Mouse (Mus musculus) heart, embryonic 14.5 days (tissue): Measurements from ENCODE around the gene Mfsd1. TPM values are rescaled to one million over a fixed set of nuclear protein-coding genes. Genes with fewer than 3 reads are reported as not detected.

ENCODE experiments used
- ATAC-seq: fragments of 200-750 bp; cut with Nextera tagmentation; 2 replicates; pipeline ENCODE4 v1.8.0; 2017; ENCODE audit warnings: low read depth, moderate TSS enrichment; ENCODE audit not compliant: insufficient number of reproducible peaks, insufficient read depth, low FRiP score
- H3K27ac ChIP-seq, 2 experiments: fragments of 200-500 bp in 1 of 2; fragments of 300-500 bp in 1 of 2; sonication (generic) in 1 of 2; replicated peaks in 1 of 2; 2 replicates each; pipeline ENCODE4 v1.5.1; 2012 to 2014; ENCODE audit warnings: low read depth in 2 of 2, low read length in 2 of 2, control low read depth in 1 of 2, mild to moderate bottlenecking in 1 of 2, mixed read lengths in 1 of 2; ENCODE audit not compliant: control insufficient read depth in 1 of 2, insufficient read depth in 1 of 2
- H3K27me3 ChIP-seq: fragments of 300-500 bp; sonication (generic); 2 replicates; pipeline ENCODE4 v1.6.1; 2014; ENCODE audit warnings: mild to moderate bottlenecking, low read length, control low read depth; ENCODE audit not compliant: control insufficient read depth, insufficient read depth
- H3K36me3 ChIP-seq: fragments of 300-500 bp; sonication (generic); 2 replicates; pipeline ENCODE4 v1.6.1; 2014; ENCODE audit warnings: mild to moderate bottlenecking, control low read depth, low read length, mixed read lengths; ENCODE audit not compliant: control insufficient read depth, insufficient read depth
- H3K4me1 ChIP-seq, 2 experiments: fragments of 200-500 bp in 1 of 2; fragments of 300-500 bp in 1 of 2; sonication (generic) in 1 of 2; 2 replicates each; pipeline ENCODE4 v1.6.1; 2012 to 2014; ENCODE audit warnings: low read length in 2 of 2, control low read depth in 1 of 2, mixed read lengths in 1 of 2; ENCODE audit not compliant: control insufficient read depth in 2 of 2, insufficient read depth in 2 of 2
- H3K4me2 ChIP-seq: fragments of 300-500 bp; sonication (generic); 2 replicates; pipeline ENCODE4 v1.6.1; 2014; ENCODE audit warnings: mild to moderate bottlenecking, low read length
- H3K4me3 ChIP-seq, 2 experiments: fragments of 200-500 bp in 1 of 2; fragments of 300-500 bp in 1 of 2; sonication (generic) in 1 of 2; 2 replicates each; pipeline ENCODE4 v1.5.1; 2012 to 2014; ENCODE audit warnings: low read length in 2 of 2, mild to moderate bottlenecking in 2 of 2, control low read depth in 1 of 2, low read depth in 1 of 2, moderate library complexity in 1 of 2; ENCODE audit not compliant: control insufficient read depth in 1 of 2, insufficient read depth in 1 of 2
- H3K9ac ChIP-seq: fragments of 300-500 bp; sonication (generic); 2 replicates; pipeline ENCODE4 v1.6.1; 2014; ENCODE audit warnings: mild to moderate bottlenecking, low read length
- H3K9me3 ChIP-seq: fragments of 300-500 bp; sonication (generic); 2 replicates; pipeline ENCODE4 v1.6.1; 2016; ENCODE audit warnings: low read length, control low read depth; ENCODE audit not compliant: control insufficient read depth
- WGBS: fragments of 180-500 bp; shearing (Covaris S2); extraction: QIAGEN DNeasy Blood & Tissue Kit; methylation state at CpG from one replicate; pipeline ENCODE4 v1.1.7; 2014; 5-methylcytosine and 5-hydroxymethylcytosine counted together
- polyA plus RNA-seq: library from polyadenylated mRNA; unstranded; fragments of >200 nt; fragmentation: Nextera tagmentation; extraction: Ambion mirVana; gene quantifications from 2 replicates; pipeline ENCODE4 v1.2.1, GENCODE M21; 2014

Mfsd1 gene
- polyA plus RNA-seq, 1 experiment from 2014 or later = 46.2 TPM

DNA sequence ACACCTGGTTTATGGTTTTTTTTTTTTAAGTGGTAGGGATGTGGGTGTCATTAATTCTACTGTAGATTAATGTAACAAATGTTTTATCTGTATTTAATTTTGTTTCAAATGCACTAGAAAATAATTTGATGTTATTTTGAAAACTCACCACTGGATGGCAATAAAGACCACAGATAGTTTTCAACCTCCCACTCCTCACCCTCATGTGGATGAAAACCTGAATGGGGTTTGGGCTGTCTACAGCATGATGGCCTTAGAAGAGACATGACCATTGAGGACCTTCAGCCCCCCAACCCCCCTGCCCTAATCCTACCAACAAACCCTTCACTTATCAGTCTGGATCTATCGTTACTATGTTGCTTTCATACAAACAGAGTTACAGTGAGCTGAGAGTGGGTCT, 42.1 kb downstream of the Mfsd1 start:
- Histone ChIP-seq H3K4me1 (no peaks in the 10 kb centered on the region), H3K4me2 (no peak overlapping the region), H3K9ac (no peak overlapping the region), H3K27ac (no peak overlapping the region), H3K27me3 (no peaks in the 10 kb centered on the region), H3K36me3 (no peaks in the 10 kb centered on the region), H3K4me3 (no peak overlapping the region), H3K9me3 (no peaks in the 10 kb centered on the region)
- 77% methylated on average over 1 of the region's 1 CpGs for WGBS
- no peak for ATAC-seq

DNA sequence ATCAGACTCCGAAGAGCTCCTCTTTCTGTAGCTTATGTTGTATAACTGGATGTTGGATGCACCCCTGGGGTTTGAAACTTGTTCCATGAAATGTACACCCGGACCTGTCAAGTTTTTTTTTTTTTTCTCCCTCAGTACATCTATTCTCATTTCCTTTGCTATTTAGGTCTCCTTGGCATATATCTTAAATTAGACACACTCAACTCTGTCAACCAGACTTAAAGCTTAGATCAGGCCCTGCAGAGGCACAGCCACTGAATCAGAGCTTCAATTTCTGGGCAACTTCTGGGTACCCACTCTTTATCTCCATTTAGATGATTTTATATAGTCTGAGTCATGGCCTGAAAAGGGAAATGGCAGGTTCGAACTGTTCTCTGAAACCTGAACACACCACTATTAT, 60.6 kb downstream of the Mfsd1 start:
- no peak for ATAC-seq
- H3K4me1 ChIP-seq = no peaks in the 10 kb centered on the region
- H3K9me3 ChIP-seq = no peaks in the 10 kb centered on the region
- 79% methylated on average over 3 of the region's 3 CpGs for WGBS
- no peak overlapping the region for H3K4me3 ChIP-seq
- H3K27ac ChIP-seq = no peak overlapping the region
- H3K4me2 ChIP-seq = no peak overlapping the region
- H3K9ac ChIP-seq = no peak overlapping the region
- no peaks in the 10 kb centered on the region for H3K27me3 ChIP-seq
- H3K36me3 ChIP-seq = no peaks in the 10 kb centered on the region

DNA sequence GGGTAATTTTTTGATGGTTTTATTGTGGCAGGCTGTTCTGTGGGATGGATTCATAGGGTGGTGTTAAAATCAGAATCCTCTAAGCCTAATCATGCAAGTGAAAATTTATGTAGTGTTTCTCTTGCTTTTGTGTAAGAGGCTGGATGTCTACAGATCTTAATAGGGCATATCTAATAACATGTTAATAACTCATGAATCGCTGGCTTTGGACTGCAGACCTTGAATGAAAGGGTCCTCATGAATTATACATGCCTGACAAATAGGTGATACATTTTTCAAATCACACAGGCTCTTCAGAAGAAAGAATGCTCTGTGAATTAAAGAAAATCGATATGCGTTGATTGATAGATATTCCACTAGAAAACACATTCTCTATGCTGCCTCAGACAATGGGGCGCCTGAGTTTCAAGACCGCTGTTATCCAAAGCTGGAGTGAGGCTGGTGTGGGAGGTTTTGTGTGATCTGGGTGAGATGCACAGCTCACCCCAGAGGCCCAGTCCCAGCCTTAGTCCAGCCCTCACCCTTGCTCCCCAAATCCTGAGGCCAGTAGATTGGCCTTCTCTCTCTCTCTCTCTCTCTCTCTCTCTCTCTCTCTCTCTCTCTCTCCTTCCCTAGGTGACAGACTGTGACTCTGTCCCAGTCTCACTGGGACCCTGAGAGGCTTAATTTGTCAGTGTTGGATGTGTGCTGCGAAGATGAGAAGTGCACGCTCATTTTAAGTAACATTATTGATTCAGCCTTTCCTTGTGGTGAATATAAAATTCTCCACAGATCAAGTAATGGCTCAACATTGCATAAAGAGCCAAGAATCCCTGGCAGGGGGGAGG, 63.3 kb downstream of the Mfsd1 start:
- no peak for ATAC-seq
- 84% methylated on average over 7 of the region's 7 CpGs for WGBS
- Histone ChIP-seq H3K9ac (no peak overlapping the region), H3K9me3 (no peaks in the 10 kb centered on the region), H3K4me2 (no peak overlapping the region), H3K4me3 (no peak overlapping the region), H3K27me3 (no peaks in the 10 kb centered on the region), H3K36me3 (no peaks in the 10 kb centered on the region), H3K4me1 (no peaks in the 10 kb centered on the region), H3K27ac (no peak overlapping the region)

Other genes with a start within 250 kb of the Mfsd1 start
- gene Mlf1, start 208.6 kb upstream of the Mfsd1 start, polyA plus RNA-seq = 361 and 378 TPM in 2 replicates
- not detected in 2 replicates for gene Gm17402, start 207.6 kb upstream of the Mfsd1 start, polyA plus RNA-seq
- gene Gfm1, start 152.6 kb upstream of the Mfsd1 start, polyA plus RNA-seq = 117 and 123 TPM in 2 replicates
- 79.8 and 96.9 TPM in 2 replicates for gene Lxn, start 118.8 kb upstream of the Mfsd1 start, polyA plus RNA-seq
- gene Rarres1, start 67.2 kb upstream of the Mfsd1 start, polyA plus RNA-seq = 1.5 and 1.7 TPM in 2 replicates